Mouse (Mus musculus): ENCODE data around the gene Macrod2. TPM values are rescaled to one million over a fixed set of nuclear protein-coding genes. Genes with fewer than 3 reads are reported as not detected.

Macrod2 gene
- polyA plus RNA-seq, 1 experiment = 16.3 TPM

DNA sequence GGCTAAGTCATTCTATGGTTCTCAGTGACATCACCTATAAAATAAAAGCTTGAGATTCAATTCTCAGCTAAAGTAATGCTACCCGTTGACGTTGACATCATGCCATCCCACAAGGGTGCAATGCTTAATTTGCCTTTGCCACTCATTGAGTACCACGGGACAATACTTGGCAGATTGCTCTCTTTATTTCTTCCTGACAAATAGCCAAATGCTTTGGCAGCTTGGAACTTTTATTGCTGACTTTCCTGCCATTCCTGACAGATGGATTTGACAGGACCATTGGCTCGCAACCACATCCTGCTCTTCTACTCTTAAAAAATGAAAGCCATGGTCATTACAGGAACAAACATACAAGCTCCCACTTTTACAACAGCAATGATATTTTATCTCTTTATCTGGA is 1199.7 kb downstream of the Macrod2 start:
- H3K27ac ChIP-seq (ENCODE audit: control insufficient read depth, insufficient read depth, low read depth, low read length) = no peak overlapping the region
- TF ChIP-seq POLR2A (IDR thresholded peaks at IDR 0.05; ENCODE audit: control insufficient read depth, low read depth, low read length) = no peak
- TF ChIP-seq CTCF (IDR thresholded peaks at IDR 0.05; ENCODE audit: control insufficient read depth, insufficient read depth, insufficient replicate concordance, low read depth, low read length) = no peak
- no peaks in the 10 kb centered on the region for H3K4me1 ChIP-seq (ENCODE audit: control insufficient read depth, insufficient read depth, low read length)

GRCm38 (mm10) chr2:141617721-141618120 is 1222.6 kb downstream of the Macrod2 start:
- Histone ChIP-seq H3K36me3 (ENCODE audit: control insufficient read depth, insufficient read depth, low read length) (no peaks in the 10 kb centered on the region), H3K27ac (ENCODE audit: control insufficient read depth, insufficient read depth, low read depth, low read length) (no peak overlapping the region), H3K4me3 (ENCODE audit: control insufficient read depth, low read depth, low read length) (no peak overlapping the region), H3K4me1 (ENCODE audit: control insufficient read depth, insufficient read depth, low read length) (no peaks in the 10 kb centered on the region), H3K27me3 (ENCODE audit: control insufficient read depth, insufficient read depth, low read length) (no peaks in the 10 kb centered on the region)
- TF ChIP-seq POLR2A (IDR thresholded peaks at IDR 0.05; ENCODE audit: control insufficient read depth, low read depth, low read length) (no peak), CTCF (IDR thresholded peaks at IDR 0.05; ENCODE audit: control insufficient read depth, insufficient read depth, insufficient replicate concordance, low read depth, low read length) (no peak)

More for the DNA sequence above, 1199.7 kb downstream of the Macrod2 start:
- H3K36me3 ChIP-seq (ENCODE audit: control insufficient read depth, insufficient read depth, low read length) = no peaks in the 10 kb centered on the region
- H3K4me3 ChIP-seq (ENCODE audit: control insufficient read depth, low read depth, low read length) = no peak overlapping the region
- H3K27me3 ChIP-seq (ENCODE audit: control insufficient read depth, insufficient read depth, low read length) = no peaks in the 10 kb centered on the region

- Histone ChIP-seq H3K36me3 (ENCODE audit: control insufficient read depth, insufficient read depth, low read length) (no peaks in the 10 kb centered on the region), H3K4me1 (ENCODE audit: control insufficient read depth, insufficient read depth, low read length) (no peaks in the 10 kb centered on the region), H3K27me3 (ENCODE audit: control insufficient read depth, insufficient read depth, low read length) (no peaks in the 10 kb centered on the region), H3K27ac (ENCODE audit: control insufficient read depth, insufficient read depth, low read depth, low read length) (no peak overlapping the region), H3K4me3 (ENCODE audit: control insufficient read depth, low read depth, low read length) (no peak overlapping the region)
- TF ChIP-seq CTCF (IDR thresholded peaks at IDR 0.05; ENCODE audit: control insufficient read depth, insufficient read depth, insufficient replicate concordance, low read depth, low read length) (no peak), POLR2A (IDR thresholded peaks at IDR 0.05; ENCODE audit: control insufficient read depth, low read depth, low read length) (no peak)
Observed at GRCm38 (mm10) chr2:141618257-141618656, 1223.1 kb downstream of the Macrod2 start.

DNA sequence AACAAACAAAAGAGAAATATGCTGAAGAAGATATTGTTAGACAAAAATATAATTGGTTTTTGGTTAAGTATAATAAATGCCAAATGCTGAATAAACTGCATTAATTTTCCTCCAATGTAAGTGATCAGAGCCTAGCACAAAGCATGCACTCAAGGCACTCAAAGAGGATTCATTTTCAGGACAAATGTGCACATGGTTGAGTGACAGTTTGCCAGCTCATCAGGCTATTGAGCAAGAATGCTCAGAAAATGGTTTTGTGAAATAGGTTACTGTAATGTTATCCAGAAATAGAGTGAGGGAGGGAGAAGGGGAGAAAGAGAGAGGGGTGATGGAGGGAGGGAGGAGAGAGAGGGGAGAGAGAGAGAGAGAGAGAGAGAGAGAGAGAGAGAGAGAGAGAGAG is 1268.9 kb downstream of the Macrod2 start:
- H3K4me1 ChIP-seq (ENCODE audit: control insufficient read depth, insufficient read depth, low read length) = no peaks in the 10 kb centered on the region
- no peaks in the 10 kb centered on the region for H3K27me3 ChIP-seq (ENCODE audit: control insufficient read depth, insufficient read depth, low read length)
- no peak overlapping the region for H3K27ac ChIP-seq (ENCODE audit: control insufficient read depth, insufficient read depth, low read depth, low read length)
- no peaks in the 10 kb centered on the region for H3K36me3 ChIP-seq (ENCODE audit: control insufficient read depth, insufficient read depth, low read length)
- no peak overlapping the region for H3K4me3 ChIP-seq (ENCODE audit: control insufficient read depth, low read depth, low read length)
- TF ChIP-seq POLR2A (IDR thresholded peaks at IDR 0.05; ENCODE audit: control insufficient read depth, low read depth, low read length) (no peak), CTCF (IDR thresholded peaks at IDR 0.05; ENCODE audit: control insufficient read depth, insufficient read depth, insufficient replicate concordance, low read depth, low read length) (no peak)

DNA sequence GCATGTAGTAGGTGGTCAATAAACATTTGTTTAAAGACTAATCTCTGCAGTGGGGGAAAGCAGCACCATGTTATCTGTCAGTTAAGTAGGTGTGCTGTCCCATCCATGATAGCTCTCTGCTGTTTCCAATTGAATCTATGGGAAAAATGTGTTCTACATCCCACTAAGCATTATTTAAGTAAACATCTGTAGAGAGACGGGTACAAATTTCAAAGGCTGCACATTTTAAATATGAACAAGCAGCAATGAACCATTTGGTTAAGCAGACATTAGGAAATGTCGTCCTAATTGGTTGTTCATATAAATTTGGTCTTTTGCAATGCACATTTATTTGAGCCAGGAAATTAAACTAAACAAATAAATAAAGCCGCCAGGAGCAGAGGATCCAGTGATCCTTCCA is 1277.7 kb downstream of the Macrod2 start:
- TF ChIP-seq POLR2A (IDR thresholded peaks at IDR 0.05; ENCODE audit: control insufficient read depth, low read depth, low read length) (no peak), CTCF (IDR thresholded peaks at IDR 0.05; ENCODE audit: control insufficient read depth, insufficient read depth, insufficient replicate concordance, low read depth, low read length) (no peak)
- H3K27ac ChIP-seq (ENCODE audit: control insufficient read depth, insufficient read depth, low read depth, low read length) = no peak overlapping the region
- no peaks in the 10 kb centered on the region for H3K36me3 ChIP-seq (ENCODE audit: control insufficient read depth, insufficient read depth, low read length)
- no peak overlapping the region for H3K4me3 ChIP-seq (ENCODE audit: control insufficient read depth, low read depth, low read length)
- H3K4me1 ChIP-seq (ENCODE audit: control insufficient read depth, insufficient read depth, low read length) = no peaks in the 10 kb centered on the region
- no peaks in the 10 kb centered on the region for H3K27me3 ChIP-seq (ENCODE audit: control insufficient read depth, insufficient read depth, low read length)

GRCm38 (mm10) chr2:141673405-141673804 is 1278.3 kb downstream of the Macrod2 start:
- TF ChIP-seq CTCF (IDR thresholded peaks at IDR 0.05; ENCODE audit: control insufficient read depth, insufficient read depth, insufficient replicate concordance, low read depth, low read length) (no peak), POLR2A (IDR thresholded peaks at IDR 0.05; ENCODE audit: control insufficient read depth, low read depth, low read length) (no peak)
- Histone ChIP-seq H3K4me1 (ENCODE audit: control insufficient read depth, insufficient read depth, low read length) (no peaks in the 10 kb centered on the region), H3K4me3 (ENCODE audit: control insufficient read depth, low read depth, low read length) (no peak overlapping the region), H3K36me3 (ENCODE audit: control insufficient read depth, insufficient read depth, low read length) (no peaks in the 10 kb centered on the region), H3K27me3 (ENCODE audit: control insufficient read depth, insufficient read depth, low read length) (no peaks in the 10 kb centered on the region), H3K27ac (ENCODE audit: control insufficient read depth, insufficient read depth, low read depth, low read length) (no peak overlapping the region)

- H3K27me3 ChIP-seq (ENCODE audit: control insufficient read depth, insufficient read depth, low read length) = no peaks in the 10 kb centered on the region
- no peak overlapping the region for H3K27ac ChIP-seq (ENCODE audit: control insufficient read depth, insufficient read depth, low read depth, low read length)
- H3K4me1 ChIP-seq (ENCODE audit: control insufficient read depth, insufficient read depth, low read length) = no peaks in the 10 kb centered on the region
- no peaks in the 10 kb centered on the region for H3K36me3 ChIP-seq (ENCODE audit: control insufficient read depth, insufficient read depth, low read length)
- no peak overlapping the region for H3K4me3 ChIP-seq (ENCODE audit: control insufficient read depth, low read depth, low read length)
- no peak for TF ChIP-seq POLR2A (IDR thresholded peaks at IDR 0.05; ENCODE audit: control insufficient read depth, low read depth, low read length)
- no peak for TF ChIP-seq CTCF (IDR thresholded peaks at IDR 0.05; ENCODE audit: control insufficient read depth, insufficient read depth, insufficient replicate concordance, low read depth, low read length)
Observed at GRCm38 (mm10) chr2:141697541-141697940, 1302.4 kb downstream of the Macrod2 start.

DNA sequence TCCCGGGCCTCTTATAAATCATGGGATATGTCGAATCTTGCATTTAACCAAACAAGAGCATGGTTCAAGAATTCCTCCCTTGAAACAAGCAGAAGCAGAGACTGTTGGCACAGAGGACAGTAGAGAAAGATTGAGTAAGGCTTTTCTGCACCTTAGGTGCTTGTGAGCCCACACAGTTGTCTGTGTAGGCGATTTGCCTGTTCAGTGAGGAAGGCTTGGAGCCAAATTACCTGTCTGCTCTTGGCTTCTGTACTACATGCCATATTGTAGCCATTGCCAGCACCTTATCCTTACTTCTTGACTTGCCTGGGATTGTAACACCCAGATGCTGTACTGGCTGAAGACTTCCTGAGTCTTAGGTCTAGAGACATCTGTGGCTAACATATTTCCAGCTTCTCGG is 1303.2 kb downstream of the Macrod2 start:
- TF ChIP-seq POLR2A (IDR thresholded peaks at IDR 0.05; ENCODE audit: control insufficient read depth, low read depth, low read length) (no peak), CTCF (IDR thresholded peaks at IDR 0.05; ENCODE audit: control insufficient read depth, insufficient read depth, insufficient replicate concordance, low read depth, low read length) (no peak)
- Histone ChIP-seq H3K27ac (ENCODE audit: control insufficient read depth, insufficient read depth, low read depth, low read length) (no peak overlapping the region), H3K4me1 (ENCODE audit: control insufficient read depth, insufficient read depth, low read length) (no peaks in the 10 kb centered on the region), H3K27me3 (ENCODE audit: control insufficient read depth, insufficient read depth, low read length) (no peaks in the 10 kb centered on the region), H3K4me3 (ENCODE audit: control insufficient read depth, low read depth, low read length) (no peak overlapping the region), H3K36me3 (ENCODE audit: control insufficient read depth, insufficient read depth, low read length) (no peaks in the 10 kb centered on the region)

Data from testis, adult 2 months (tissue).